In the genomic region with DNA sequence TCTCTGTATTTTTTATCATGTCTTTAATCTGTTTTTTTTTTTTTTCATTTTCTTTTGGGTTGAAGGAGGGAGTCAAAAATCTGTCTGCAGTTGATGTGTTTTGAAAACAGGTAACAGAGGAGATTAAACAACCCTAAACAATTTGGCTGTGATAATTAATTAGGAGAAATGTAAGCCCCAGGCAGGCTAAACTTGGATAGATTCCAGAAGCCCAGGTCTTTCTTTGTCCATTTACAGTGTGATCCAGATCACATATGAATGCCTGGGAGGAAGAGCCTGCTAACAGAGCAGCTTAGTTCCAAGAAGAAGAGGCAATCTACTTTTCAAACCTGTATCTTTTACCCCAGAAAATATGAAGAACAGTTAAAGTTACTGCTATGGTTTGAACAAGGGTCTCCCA, we compare ENCODE assay signal across 21 mouse cellular contexts.
DNase-seq lines count a peak whose midpoint lies in the region; ATAC-seq and TF ChIP-seq lines count a peak whose summit lies in the region.
"Had no signal": no experiment of that assay in that cellular context is flagged by ENCODE, and none has a peak within 500 bp of the region (broad histone marks: within the 10 kb centered on the region; RNA-seq: fewer than 3 reads in every experiment).

No protein-coding gene starts in this region.

- H3K9ac ChIP-seq in forebrain, embryonic 14.5 days (ENCODE audit: low read length) = no peak overlapping the region
- H3K9ac ChIP-seq in forebrain, embryonic 16.5 days (replicated peaks; ENCODE audit: low read depth, low read length) = no peak overlapping the region
- no peak overlapping the region for H3K9ac ChIP-seq in midbrain, postnatal 0 days (replicated peaks; ENCODE audit: low read length, poor library complexity, severe bottlenecking)
- H3K9ac ChIP-seq in midbrain, embryonic 14.5 days (replicated peaks; ENCODE audit: low read length) = no peak overlapping the region
- H3K9ac ChIP-seq: embryonic facial prominence, embryonic 12.5 days; forebrain, embryonic 13.5 days; forebrain, postnatal 0 days had no signal

- no peaks in the 10 kb centered on the region for H3K9me3 ChIP-seq in forebrain, embryonic 14.5 days (replicated peaks; ENCODE audit: control insufficient read depth, low read length)
- no peaks in the 10 kb centered on the region for H3K9me3 ChIP-seq in forebrain, embryonic 16.5 days (ENCODE audit: control insufficient read depth, low read length)
- H3K9me3 ChIP-seq in midbrain, postnatal 0 days (ENCODE audit: low read length) = no peaks in the 10 kb centered on the region
- H3K9me3 ChIP-seq in midbrain, embryonic 14.5 days (ENCODE audit: control insufficient read depth, low read length) = no peaks in the 10 kb centered on the region
- H3K9me3 ChIP-seq: embryonic facial prominence, embryonic 12.5 days; forebrain, embryonic 13.5 days had no signal

- H3K36me3 ChIP-seq in forebrain, embryonic 14.5 days (ENCODE audit: control insufficient read depth, insufficient read depth, low read length) = no peaks in the 10 kb centered on the region
- no peaks in the 10 kb centered on the region for H3K36me3 ChIP-seq in forebrain, embryonic 16.5 days (ENCODE audit: control insufficient read depth, insufficient read depth)
- H3K36me3 ChIP-seq in midbrain, postnatal 0 days (ENCODE audit: insufficient read depth, low read length) = no peaks in the 10 kb centered on the region
- no peaks in the 10 kb centered on the region for H3K36me3 ChIP-seq in midbrain, embryonic 14.5 days (ENCODE audit: control insufficient read depth, insufficient read depth, low read length)
- H3K36me3 ChIP-seq: embryonic facial prominence, embryonic 12.5 days had no signal

- DNase-seq in forebrain, embryonic 14.5 days (ENCODE audit: low spot score) = peak; percentile 55
- DNase-seq in midbrain, postnatal 0 days (ENCODE audit: low spot score) = peak; percentile 40
- DNase-seq in midbrain, embryonic 14.5 days = no peak
- DNase-seq in Muller cell, postnatal 12 days (ENCODE audit: inconsistent ontology term) = peak; percentile 59
- peak; percentile 72 for DNase-seq in brain, embryonic 14.5 days (ENCODE audit: low read depth)
- no peak for DNase-seq in spleen, postnatal 14 days (ENCODE audit: low spot score in 2 of 2)
- DNase-seq: adrenal gland, adult 8-10 months; adrenal gland, postnatal 14 days; adrenal gland, postnatal 36 days; cerebellum, adult 11 months; cerebellum, adult 2 months; cerebellum, adult 9-10 months; cerebellum, postnatal 14 days; cerebellum, postnatal 36 days; embryo, embryonic 11 days; forebrain, postnatal 0 days had no signal

- TF ChIP-seq CTCF in midbrain, postnatal 0 days (IDR thresholded peaks at IDR 0.05) = no peak
- no peak for TF ChIP-seq CTCF in brain, embryonic 14.5 days (IDR thresholded peaks at IDR 0.05; ENCODE audit: borderline replicate concordance, extremely low read depth, insufficient read depth, insufficient read length)

- no peaks in the 10 kb centered on the region for H3K27me3 ChIP-seq in forebrain, embryonic 14.5 days (replicated peaks; ENCODE audit: control insufficient read depth, insufficient read depth, low read length)
- no peaks in the 10 kb centered on the region for H3K27me3 ChIP-seq in forebrain, embryonic 16.5 days (replicated peaks; ENCODE audit: control insufficient read depth, insufficient read depth, low read length)
- H3K27me3 ChIP-seq in midbrain, postnatal 0 days (ENCODE audit: insufficient read depth, low read length) = no peaks in the 10 kb centered on the region
- H3K27me3 ChIP-seq in midbrain, embryonic 14.5 days (ENCODE audit: control insufficient read depth, insufficient read depth, low read length) = no peaks in the 10 kb centered on the region
- H3K27me3 ChIP-seq: forebrain, embryonic 13.5 days had no signal

- H3K4me1 ChIP-seq in forebrain, embryonic 14.5 days (ENCODE audit: control insufficient read depth, insufficient read depth, low read length) = peaks cover 8% of the 10 kb centered on the region; the same call in 1 of the 2 replicates
- no peaks in the 10 kb centered on the region for H3K4me1 ChIP-seq in forebrain, embryonic 16.5 days (replicated peaks; ENCODE audit: control insufficient read depth, insufficient read depth, low read length)
- no peaks in the 10 kb centered on the region for H3K4me1 ChIP-seq in midbrain, postnatal 0 days (ENCODE audit: insufficient read depth, low read length)
- H3K4me1 ChIP-seq in midbrain, embryonic 14.5 days (ENCODE audit: control insufficient read depth, insufficient read depth, low read length) = no peaks in the 10 kb centered on the region
- H3K4me1 ChIP-seq: embryonic facial prominence, embryonic 12.5 days had no signal

- H3K27ac ChIP-seq in forebrain, embryonic 14.5 days (ENCODE audit: low read depth, low read length) = no peak overlapping the region
- no peak overlapping the region for H3K27ac ChIP-seq in forebrain, embryonic 16.5 days (ENCODE audit: low read length)
- no peak overlapping the region for H3K27ac ChIP-seq in midbrain, postnatal 0 days (ENCODE audit: low read depth, low read length)
- no peak overlapping the region for H3K27ac ChIP-seq in midbrain, embryonic 14.5 days (replicated peaks; ENCODE audit: low read depth, low read length)
- H3K27ac ChIP-seq: embryonic facial prominence, embryonic 12.5 days; forebrain, embryonic 13.5 days had no signal

- H3K4me2 ChIP-seq in forebrain, embryonic 14.5 days (ENCODE audit: low read length) = no peak overlapping the region
- no peak overlapping the region for H3K4me2 ChIP-seq in forebrain, embryonic 16.5 days (ENCODE audit: low read length)
- no peak overlapping the region for H3K4me2 ChIP-seq in midbrain, postnatal 0 days (ENCODE audit: low read depth, low read length, poor library complexity, severe bottlenecking)
- H3K4me2 ChIP-seq in midbrain, embryonic 14.5 days (ENCODE audit: low read length) = no peak overlapping the region
- H3K4me2 ChIP-seq: embryonic facial prominence, embryonic 12.5 days; forebrain, embryonic 13.5 days had no signal

- H3K4me3 ChIP-seq in forebrain, embryonic 14.5 days (ENCODE audit: low read depth, low read length) = no peak overlapping the region
- no peak overlapping the region for H3K4me3 ChIP-seq in forebrain, embryonic 16.5 days (replicated peaks; ENCODE audit: low read length)
- no peak overlapping the region for H3K4me3 ChIP-seq in midbrain, postnatal 0 days (ENCODE audit: low read depth, low read length)
- no peak overlapping the region for H3K4me3 ChIP-seq in midbrain, embryonic 14.5 days (replicated peaks; ENCODE audit: low read depth, low read length)
- H3K4me3 ChIP-seq: embryonic facial prominence, embryonic 12.5 days; forebrain, embryonic 13.5 days had no signal

- ATAC-seq in forebrain, embryonic 14.5 days = no peak
- ATAC-seq in forebrain, embryonic 16.5 days = no peak
- no peak for ATAC-seq in midbrain, postnatal 0 days (ENCODE audit: low FRiP score)
- ATAC-seq in midbrain, embryonic 14.5 days (ENCODE audit: low FRiP score, low TSS enrichment) = no peak
- ATAC-seq: activated CD4-positive, CD25-positive, alpha-beta regulatory T cell, adult 4 months; forebrain, embryonic 13.5 days; forebrain, postnatal 0 days; Patski had no signal

- no peak for TF ChIP-seq POLR2A in brain, embryonic 14.5 days (IDR thresholded peaks at IDR 0.05; ENCODE audit: borderline replicate concordance, extremely low read depth, insufficient read depth, insufficient read length, poor library complexity, severe bottlenecking)

Comparison
In these comparisons a context has a peak if more than half of its experiments do, and no peak if none do; other contexts are left out.
1. DNase-seq: peak in forebrain, embryonic 14.5 days (single experiment), midbrain, postnatal 0 days (single experiment), Muller cell, postnatal 12 days (single experiment) and brain, embryonic 14.5 days (single experiment); none in midbrain, embryonic 14.5 days (single experiment) and spleen, postnatal 14 days (0 of 2).